Mouse (Mus musculus) testis, adult 2 months (tissue): ENCODE data around the gene Fam186a.
"Not testable (repeated sequence)": the region's sequence is repeated elsewhere in the genome, so short reads cannot be mapped to it uniquely, and the experiment has no call there.

Experiments used
- CTCF ChIP-seq: fragments of 200-500 bp; IDR thresholded peaks from 2 replicates; pipeline ENCODE4 v1.5.1; 2012; ENCODE audit warnings: low read depth, mild to moderate bottlenecking, inconsistent platforms, low read length, moderate library complexity; ENCODE audit not compliant: control insufficient read depth, insufficient read depth, insufficient replicate concordance
- POLR2A ChIP-seq: fragments of 200-500 bp; IDR thresholded peaks from 2 replicates; pipeline ENCODE4 v1.6.1; 2012; ENCODE audit warnings: low read depth, mild to moderate bottlenecking, inconsistent platforms, low read length, moderate library complexity; ENCODE audit not compliant: control insufficient read depth

DNA sequence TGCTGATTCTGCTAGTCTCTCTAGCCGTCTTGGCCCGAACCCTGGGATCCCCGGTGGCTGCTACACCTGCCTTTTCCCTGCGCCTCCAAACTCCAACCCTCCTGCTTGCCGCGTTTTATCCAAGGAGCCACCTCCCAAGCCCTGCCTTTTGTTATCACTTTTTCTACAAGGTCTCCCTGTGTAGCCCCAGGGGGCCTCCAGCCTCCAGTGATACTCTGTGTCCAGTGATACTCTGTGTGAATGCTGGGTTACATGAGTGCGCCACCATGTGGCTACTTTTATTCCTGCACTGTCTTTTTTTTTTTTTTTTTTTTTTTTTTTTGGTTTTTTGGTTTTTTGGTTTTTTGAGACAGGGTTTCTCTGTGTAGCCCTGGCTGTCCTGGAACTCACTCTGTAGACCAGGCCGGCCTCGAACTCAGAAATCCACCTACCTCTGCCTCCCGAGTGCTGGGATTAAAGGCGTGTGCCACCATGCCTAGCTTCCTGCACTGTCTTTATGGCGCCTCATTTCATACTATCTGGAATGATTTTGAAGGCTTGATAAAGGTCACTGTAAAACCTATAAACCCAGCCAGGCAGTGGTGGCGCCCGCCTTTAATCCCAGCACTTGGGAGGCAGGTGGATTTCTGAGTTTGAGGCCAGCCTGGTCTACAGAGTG is 57.4 kb downstream of the Fam186a start:
- not testable (repeated sequence) for TF ChIP-seq POLR2A
- peak; percentile 20; the same call in 1 of the 2 replicates for TF ChIP-seq CTCF
